Mouse (Mus musculus) T-helper 17 cell (primary cell): Measurements from ENCODE around the gene Mpv17l2.

Experiments used
- in situ Hi-C, 2 experiments: fragments of 300-600 bp; cut with MboI, MseI; formaldehyde crosslinking; loops; 1 replicate in 1 of 2; 2 replicates in 1 of 2; pipeline ENCODE4 v1.15.1; 2025; ENCODE audit warnings: high pct_unique_total_duplicates in 2 of 2

The Mpv17l2 gene

GRCm38 (mm10) chr8:70760775-70761406 lies at the start of gene Mpv17l2:
Gene Mpv17l2 (minus strand): TSS chr8:70760946.
- in situ Hi-C loops: loop anchor here in 1 of 2 experiments (10.0 kb wide), 1 partner anchor 1716 kb away; no protein-coding TSS in a partner anchor

- in situ Hi-C loops: no loop called here
These were observed 48.4 kb upstream of the Mpv17l2 start for GRCm38 (mm10) chr8:70808955-70809701.

- in situ Hi-C loops: no loop called here
These were observed 47.5 kb upstream of the Mpv17l2 start, which contains the start of gene Il12rb1 for GRCm38 (mm10) chr8:70808239-70808638. Gene Il12rb1 (plus strand): TSS chr8:70808449.

- in situ Hi-C loops: no loop called here
These were observed 46.6 kb upstream of the Mpv17l2 start for GRCm38 (mm10) chr8:70807304-70807703.

- in situ Hi-C loops: no loop called here
These were observed 45.8 kb upstream of the Mpv17l2 start for GRCm38 (mm10) chr8:70806541-70806940.

- in situ Hi-C loops: no loop called here
These were observed 43.9 kb upstream of the Mpv17l2 start, which contains the start of gene Mast3 for GRCm38 (mm10) chr8:70804481-70805206. Gene Mast3 (minus strand): TSS chr8:70805054.

- in situ Hi-C loops: no loop called here
These were observed 43.2 kb upstream of the Mpv17l2 start for GRCm38 (mm10) chr8:70803761-70804480.

GRCm38 (mm10) chr8:70802786-70803510 lies 42.2 kb upstream of the Mpv17l2 start:
- in situ Hi-C loops: no loop called here

GRCm38 (mm10) chr8:70801830-70802229 lies 41.1 kb upstream of the Mpv17l2 start:
- in situ Hi-C loops: no loop called here

GRCm38 (mm10) chr8:70801156-70801555 lies 40.4 kb upstream of the Mpv17l2 start:
- in situ Hi-C loops: no loop called here

GRCm38 (mm10) chr8:70800648-70801047 lies 39.9 kb upstream of the Mpv17l2 start:
- in situ Hi-C loops: no loop called here

- in situ Hi-C loops: loop anchor here (10.0 kb wide), 2 partner anchors 667 to 1537 kb away; partner anchors contain the start of genes Abhd8 (in 1 of the 2), Dda1 (in 1 of the 2) and Mrpl34 (in 1 of the 2)
These were observed 37.5 kb upstream of the Mpv17l2 start for GRCm38 (mm10) chr8:70798281-70798680.

- in situ Hi-C loops: loop anchor here (10.0 kb wide), 2 partner anchors 667 to 1537 kb away; partner anchors contain the start of genes Abhd8 (in 1 of the 2), Dda1 (in 1 of the 2) and Mrpl34 (in 1 of the 2)
These were observed 36.6 kb upstream of the Mpv17l2 start for GRCm38 (mm10) chr8:70797081-70798070.

- in situ Hi-C loops: loop anchor here (10.0 kb wide), 2 partner anchors 668 to 1538 kb away; partner anchors contain the start of genes Abhd8 (in 1 of the 2), Dda1 (in 1 of the 2) and Mrpl34 (in 1 of the 2)
These were observed 35.8 kb upstream of the Mpv17l2 start for GRCm38 (mm10) chr8:70796403-70797080.

GRCm38 (mm10) chr8:70795370-70795769 lies 34.6 kb upstream of the Mpv17l2 start:
- in situ Hi-C loops: loop anchor here (10.0 kb wide), 2 partner anchors 669 to 1539 kb away; partner anchors contain the start of genes Abhd8 (in 1 of the 2), Dda1 (in 1 of the 2) and Mrpl34 (in 1 of the 2)

GRCm38 (mm10) chr8:70794215-70794614 lies 33.5 kb upstream of the Mpv17l2 start:
- in situ Hi-C loops: loop anchor here (10.0 kb wide), 2 partner anchors 671 to 1541 kb away; partner anchors contain the start of genes Abhd8 (in 1 of the 2), Dda1 (in 1 of the 2) and Mrpl34 (in 1 of the 2)

- in situ Hi-C loops: loop anchor here (10.0 kb wide), 2 partner anchors 672 to 1542 kb away; partner anchors contain the start of genes Abhd8 (in 1 of the 2), Dda1 (in 1 of the 2) and Mrpl34 (in 1 of the 2)
These were observed 32.0 kb upstream of the Mpv17l2 start for GRCm38 (mm10) chr8:70792700-70793099.
